Mouse (Mus musculus): ENCODE data around the gene Ifitm6.
"Not testable (repeated sequence)": the region's sequence is repeated elsewhere in the genome, so short reads cannot be mapped to it uniquely, and the experiment has no call there.

The Ifitm6 gene

DNA sequence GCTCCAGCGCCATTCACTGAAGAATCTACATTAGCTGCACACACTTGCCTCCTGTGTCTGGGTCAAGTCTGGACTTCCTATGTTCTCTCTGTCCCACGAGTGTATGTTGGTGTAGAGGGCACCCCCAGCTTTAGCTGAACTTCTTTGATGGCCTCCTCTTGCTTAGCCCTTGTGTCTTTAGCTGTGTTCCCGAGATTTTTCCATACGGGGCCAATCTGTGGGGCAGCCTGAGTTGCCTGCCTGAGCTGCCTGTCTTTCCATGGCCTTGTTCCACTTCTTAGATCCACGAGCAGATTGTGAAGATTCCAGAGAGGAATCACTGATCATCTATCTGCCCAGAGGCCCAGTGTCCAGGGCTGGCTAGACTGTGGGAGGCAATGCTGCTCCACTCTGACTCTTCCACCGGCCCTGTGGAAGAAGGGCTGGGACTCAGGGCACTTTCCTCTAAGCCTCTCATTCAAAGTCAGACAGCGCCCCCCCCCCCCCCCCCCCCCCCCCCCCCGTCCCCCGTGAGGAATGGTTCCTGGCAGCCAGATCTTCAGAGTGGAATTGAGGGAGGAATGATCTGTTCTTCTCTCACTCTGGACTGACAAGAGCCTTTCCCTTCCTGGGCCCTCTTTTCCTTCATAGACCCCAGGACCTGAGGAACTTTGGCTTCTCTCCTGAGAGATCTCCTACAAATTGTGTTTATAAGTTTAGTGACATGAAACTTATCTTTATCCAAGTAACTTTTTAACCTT, 23.3 kb upstream of the Ifitm6 start:
- DNase-seq: no peak

DNA sequence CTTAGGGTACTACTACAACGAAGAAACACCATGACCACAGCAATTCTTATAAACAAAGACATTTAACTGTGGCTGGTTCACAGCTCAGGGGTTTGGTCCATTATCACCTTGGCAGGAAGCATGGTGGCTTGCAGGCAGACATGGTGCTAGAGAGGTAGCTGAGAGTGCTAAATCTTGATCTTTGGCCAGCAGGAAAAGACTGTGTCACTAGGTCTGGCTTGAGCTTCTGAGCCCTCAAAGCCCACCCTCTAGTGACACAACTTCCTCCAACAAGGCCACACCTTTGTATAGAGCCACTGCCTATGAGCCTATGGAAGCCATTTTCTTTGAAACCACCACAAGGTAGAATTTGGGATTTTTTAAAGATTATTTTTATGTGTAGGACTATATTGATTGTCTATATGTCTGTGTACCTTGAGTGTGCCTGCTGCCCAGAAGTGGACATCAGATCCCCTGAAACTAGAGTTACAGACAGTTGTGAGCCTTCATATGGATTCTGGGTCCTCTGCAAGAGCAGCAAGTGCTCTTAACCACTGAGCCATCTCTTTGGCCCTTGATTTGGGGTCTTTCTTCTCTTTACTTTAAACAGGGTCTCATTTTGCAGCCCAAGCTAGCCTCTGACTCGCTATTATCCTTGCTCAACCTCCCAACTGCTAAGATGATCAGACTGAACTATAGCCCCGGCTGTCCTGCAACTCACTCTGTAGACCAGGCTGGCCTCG, 21.8 kb upstream of the Ifitm6 start:
- DNase-seq: no peak

DNA sequence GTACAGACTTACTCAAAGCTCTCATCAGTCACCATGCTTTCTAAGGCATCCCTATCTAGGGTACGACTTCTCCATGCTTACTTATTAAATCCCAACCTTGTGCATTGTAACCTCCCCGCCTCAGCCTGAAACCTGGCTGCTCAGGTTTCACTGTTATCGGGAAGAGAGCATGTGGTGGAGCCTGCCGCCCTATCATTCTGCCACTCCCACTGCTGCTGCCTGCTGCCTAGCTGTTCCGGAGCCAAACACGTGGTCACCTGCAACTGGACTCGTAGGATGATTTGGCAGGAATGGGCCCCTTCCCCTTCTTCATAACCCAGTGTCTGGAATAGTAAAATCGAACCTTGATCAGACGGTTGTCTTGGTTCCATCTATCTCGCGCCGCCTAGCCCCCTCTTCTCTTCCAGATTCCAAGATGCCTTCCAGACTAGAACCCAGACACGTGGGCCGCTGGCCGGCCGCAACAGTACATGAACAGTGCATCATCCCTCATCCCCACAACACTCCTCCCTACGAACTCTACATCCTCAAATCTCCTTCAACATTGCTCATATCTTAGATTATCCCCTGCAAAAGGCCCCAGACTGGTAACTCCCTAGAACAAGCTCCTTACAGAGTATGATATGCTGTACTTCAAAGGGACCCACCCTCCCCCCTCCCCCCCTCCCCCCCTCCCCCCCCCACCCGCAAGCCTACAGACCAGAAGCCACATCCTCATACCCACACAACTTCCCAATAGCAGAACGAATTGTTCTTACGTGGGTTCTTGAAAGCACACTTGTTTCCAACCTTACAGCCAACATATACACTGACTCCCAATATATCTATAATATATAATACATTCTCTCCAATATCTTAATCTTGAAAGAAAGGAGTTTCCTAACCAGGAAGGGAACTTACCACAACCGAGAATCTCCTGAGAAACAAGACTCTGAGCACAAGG, 20.6 kb upstream of the Ifitm6 start:
- DNase-seq: no peak

DNA sequence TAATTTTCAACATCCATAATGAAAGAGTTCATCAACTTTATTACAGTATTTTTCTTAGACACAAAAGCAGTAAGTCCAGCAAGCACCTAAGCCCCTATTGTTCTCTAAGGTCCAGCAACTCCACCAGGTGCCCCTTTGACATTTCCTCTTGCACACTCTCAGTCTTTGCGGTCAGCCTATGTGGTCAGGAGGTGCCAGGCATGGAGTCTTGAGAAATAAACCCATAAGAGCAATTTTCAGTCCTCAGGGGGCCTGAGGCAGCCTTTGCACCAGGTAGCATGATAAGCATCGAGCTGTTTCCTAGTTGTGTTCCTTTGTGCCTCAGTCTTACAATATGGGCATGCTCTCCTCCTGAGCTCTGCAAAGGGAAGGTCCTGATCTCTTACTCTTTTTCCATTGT, 18.9 kb upstream of the Ifitm6 start:
- DNase-seq: not testable (repeated sequence)

DNA sequence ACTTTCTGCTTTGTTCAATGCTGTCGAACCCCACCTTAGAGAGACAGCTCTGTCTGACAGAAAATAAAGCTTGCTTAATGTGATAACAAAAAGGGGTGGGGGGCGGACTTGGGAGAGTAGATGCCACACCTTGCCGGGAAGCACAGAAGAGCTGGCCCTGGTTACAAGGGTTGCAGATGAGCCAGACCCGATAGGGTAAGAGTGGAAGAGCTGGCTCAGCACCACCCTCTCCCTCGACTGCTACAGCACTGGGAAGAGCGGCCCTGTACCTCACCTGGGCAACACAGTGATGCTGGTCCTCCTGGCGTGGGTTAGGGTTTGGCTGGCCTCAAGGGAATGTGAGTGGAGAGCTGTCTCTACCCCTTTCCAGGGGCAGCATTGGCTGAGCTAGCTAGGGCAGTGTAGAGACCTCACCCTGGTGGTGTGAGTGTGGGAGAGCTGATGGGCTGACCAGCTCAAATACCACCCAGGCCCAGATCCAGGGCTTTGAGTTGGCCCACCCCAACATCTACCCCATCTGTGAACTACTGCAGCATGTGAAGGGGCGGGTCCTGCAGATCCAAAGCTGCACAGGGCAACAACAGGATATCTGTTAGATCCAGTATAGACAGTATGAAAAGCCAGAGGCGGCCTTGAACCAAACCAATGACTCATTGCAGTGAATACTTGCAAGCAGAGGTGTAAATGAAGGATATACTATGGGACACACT, 14.9 kb upstream of the Ifitm6 start:
- no peak for DNase-seq

DNA sequence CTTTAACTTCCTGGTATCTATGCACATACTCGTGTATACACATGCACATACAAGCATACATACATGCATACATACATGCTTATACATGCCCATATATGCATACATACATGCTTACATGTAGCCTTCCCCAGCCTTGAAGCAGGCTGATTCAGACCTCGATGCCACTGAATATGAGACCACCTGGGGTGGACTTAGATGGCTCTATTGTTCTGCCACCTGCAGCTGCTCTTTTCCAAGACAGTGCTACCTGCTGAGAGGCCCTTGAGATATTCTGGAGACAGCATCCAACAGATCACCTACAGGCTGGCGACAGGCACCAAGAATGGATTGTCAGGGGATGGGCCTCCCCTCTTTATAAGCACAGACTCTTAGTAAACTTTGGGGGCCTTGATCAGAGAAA, 12.7 kb upstream of the Ifitm6 start:
- DNase-seq: no peak

DNA sequence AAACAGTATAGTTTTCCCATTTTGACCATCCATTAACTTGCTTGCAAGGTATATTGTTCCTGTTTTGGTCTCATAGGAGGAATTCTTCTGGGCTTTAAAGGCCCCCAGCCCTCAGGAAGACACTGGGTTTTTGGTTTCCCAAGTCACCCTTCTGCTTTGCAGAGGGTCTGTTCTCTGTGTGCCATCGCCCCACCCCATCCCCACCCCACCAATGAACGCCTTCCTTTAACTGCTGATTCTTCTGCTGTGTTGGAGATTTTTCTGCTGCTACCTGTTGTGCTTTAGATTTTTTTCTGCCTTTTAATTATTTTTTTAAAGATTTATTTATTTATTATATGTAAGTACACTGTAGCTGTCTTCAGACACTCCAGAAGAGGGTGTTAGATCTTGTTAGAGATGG, 11.1 kb upstream of the Ifitm6 start, which contains the start of gene Gm17387:
Gm17387 (plus strand) TSS at position 301 of the 400 bp plus-strand sequence.
- no peak for DNase-seq

DNA sequence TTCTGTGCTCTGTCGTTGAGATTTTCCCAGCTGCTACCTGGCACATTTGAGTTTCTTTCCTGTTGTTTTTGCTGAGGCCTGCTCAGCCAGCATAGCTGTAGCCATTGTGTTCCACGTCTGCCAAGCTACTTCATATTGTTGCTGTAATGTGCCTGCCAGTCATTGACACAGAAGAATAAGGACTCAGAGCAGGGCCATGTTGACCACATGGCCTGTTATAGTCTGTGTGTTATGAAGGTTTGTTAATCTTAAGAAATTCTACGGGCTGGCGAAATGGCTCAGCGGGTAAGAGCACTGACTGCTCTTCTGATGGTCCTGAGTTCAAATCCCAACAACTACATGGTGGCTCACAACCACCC, 9.0 kb upstream of the Ifitm6 start:
- no peak for DNase-seq

DNA sequence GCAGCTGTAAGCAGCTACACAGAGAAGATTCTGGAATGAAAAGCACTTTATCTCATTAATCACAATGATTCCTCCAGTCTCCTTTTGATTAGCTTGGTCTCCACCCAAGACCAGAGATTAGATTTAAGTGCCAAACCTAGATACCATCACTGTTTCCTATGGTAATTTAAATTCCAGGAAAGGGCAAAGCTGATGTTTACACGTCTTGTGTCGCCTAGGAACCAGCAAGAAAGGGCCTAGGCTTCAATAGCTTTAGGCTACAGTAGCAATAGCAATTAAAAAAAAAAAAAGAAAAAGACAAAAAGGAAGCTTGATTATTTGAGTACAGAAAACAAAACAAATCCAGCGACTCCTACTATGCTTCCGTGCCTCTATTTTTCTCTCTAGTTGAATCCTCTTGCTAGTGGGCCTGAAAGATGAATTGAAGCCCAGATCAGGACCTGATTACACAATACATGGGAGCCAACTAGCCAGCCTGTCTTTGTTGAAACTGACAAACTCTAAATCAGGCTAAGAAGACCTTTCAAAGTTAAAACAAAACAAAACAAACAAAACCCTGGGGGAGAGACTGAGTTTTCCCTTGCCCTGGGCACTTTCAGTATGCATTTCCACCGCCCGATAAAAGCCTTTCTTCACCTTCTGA, 8.5 kb upstream of the Ifitm6 start:
- DNase-seq: no peak

DNA sequence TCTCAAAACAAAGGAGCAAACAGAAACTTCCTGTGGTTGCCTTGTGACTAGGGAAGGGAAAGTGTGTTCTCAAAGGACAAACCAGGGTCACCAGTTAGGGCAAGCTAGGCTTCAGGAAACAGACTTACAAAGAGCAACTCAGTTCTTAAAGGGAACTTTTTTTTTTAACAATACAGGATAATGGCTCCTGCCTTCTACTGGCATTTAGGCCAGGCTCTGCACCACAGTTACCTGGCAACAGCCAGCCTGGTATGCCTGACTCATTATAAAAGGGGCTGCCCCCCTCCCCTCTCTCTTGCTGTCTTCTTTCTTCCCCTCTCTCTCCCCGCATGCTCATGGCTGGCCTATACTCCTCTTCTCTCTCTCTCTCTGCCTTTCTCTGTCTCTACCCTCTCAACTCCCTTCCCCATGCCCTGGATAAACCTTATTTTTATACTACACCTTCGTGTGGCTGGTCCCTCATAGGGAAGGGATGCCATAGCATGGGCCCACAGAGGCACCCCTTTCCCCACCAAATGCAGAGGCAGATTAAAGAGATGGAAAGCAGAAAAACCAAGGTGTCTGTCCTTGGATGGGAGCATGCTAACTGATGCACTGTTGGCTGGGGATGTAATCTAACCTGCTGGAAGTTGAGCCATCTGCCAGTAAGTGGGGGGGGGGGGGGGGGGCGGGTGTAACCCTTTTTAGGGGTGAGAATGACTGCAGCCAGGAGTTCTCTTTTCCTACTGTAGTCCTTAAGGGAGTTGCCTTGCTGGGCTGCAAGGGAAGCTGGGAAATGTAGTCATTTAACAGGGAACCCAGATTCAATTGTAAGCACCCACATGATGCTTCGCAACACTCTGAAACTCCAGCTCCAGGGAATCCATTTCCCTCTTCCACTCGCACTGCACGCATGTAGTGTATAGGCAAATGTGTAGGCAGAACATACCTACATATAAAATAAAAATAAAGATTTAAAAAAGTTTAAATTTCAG, 7.4 kb upstream of the Ifitm6 start:
- no peak for DNase-seq

DNA sequence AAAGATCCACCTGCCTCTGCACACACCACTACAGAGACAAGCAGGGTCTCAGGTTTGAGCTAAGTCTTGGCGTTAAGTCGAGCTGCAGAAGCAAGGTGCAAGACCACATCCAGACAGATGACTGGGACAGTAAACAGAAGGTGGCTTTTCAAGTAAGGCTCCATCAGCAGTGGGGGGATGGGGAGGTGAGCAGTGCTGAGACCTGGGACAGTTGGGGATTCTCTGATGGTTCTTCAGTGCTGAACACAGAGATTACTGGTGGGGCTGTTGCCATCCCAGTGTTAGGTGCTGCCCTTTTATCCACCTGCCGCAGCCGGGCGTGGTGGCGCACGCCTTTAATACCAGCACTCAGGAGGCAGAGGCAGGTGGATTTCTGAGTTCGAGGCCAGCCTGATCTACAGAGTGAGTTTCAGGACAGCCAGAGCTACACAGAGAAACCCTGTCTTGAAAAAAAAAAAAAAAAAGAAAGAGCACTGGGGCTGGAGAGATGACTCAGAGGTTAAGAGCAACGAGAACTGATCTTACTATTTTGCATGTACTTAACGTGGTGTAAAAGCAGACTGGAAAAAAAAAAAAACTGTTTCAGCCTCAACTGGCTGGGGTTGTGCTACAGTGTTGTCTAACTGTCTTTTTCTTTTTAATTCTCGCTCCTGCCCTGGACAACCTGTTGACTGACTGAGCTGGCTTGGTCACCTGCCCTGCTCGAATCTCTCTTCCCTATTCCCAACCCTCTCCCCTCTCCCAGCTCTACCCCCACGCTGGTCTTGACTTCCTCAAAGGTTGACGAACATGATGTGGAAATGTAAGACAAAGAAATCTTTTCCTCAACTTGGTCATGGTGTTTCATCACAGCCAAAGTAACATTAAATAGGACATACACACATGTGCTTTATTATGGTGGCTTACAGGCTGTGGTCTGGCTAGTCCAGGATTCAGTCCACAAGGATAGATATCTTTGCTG, 4.0 kb upstream of the Ifitm6 start:
- no peak for DNase-seq

DNA sequence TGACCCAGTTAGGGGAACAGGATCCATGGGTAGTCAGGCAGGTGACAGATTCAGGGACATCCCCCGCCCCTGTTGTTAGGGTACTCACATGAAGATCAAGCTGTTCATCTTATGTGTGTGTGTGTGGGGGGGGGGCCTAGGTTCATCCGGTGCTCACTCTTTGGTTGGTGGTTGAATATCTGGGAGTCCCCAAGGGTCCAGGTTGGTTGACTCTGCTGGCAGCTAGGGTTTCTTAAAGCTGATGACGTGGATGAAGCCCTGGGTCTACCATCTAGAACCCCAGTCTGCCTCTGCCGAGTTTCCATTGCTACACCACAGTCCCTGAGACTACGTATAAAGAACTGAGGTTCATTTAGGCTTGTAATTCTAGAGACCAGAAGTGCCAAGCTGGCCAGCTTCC, 1.3 kb upstream of the Ifitm6 start:
- DNase-seq: no peak

DNA sequence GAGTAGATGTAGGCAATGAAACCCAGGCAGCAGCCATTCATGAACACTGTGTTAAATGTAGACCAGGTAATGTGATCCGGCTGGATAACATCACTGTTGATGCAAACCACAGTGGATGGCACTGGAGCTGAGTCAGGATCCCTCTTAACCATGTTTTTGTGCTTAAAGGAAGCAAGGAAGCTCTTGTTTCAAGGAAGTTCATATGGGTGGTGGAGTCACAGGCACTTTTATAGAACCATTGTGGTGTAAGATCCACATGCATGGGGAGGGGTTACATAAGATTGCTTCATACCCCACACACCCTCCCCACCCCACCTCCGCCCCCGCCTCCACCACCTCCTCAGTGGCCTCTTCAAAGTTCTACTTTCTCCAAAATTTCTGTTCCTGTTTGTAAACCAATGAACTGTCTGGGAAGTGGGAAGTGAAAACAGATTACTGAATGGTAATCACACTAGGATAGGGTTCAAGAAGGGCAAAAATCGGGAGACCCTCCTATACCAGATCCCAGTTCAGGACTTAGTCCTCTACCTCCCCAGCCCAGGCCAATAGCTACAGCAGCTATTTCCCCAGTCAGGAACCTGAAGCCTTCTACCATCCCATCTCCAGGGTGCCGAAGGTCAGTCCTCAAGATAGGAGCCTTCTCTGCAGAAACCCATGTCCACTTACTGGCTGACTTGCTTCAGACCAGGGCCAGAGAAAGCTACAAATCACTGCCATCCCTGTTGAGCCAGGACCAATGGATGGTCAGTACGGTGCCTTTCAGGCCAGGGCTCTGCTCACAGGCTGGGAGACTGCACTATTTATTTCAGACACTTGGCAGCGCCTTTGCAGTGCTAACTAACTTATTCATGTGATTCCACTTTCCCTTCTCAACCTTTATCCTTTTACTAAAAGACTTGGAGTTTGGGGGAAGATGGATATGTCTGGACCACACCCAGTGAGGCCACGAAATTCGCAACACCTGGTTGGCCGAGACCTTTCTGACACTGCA, 722 bp downstream of the Ifitm6 start:
- no peak for DNase-seq

DNA sequence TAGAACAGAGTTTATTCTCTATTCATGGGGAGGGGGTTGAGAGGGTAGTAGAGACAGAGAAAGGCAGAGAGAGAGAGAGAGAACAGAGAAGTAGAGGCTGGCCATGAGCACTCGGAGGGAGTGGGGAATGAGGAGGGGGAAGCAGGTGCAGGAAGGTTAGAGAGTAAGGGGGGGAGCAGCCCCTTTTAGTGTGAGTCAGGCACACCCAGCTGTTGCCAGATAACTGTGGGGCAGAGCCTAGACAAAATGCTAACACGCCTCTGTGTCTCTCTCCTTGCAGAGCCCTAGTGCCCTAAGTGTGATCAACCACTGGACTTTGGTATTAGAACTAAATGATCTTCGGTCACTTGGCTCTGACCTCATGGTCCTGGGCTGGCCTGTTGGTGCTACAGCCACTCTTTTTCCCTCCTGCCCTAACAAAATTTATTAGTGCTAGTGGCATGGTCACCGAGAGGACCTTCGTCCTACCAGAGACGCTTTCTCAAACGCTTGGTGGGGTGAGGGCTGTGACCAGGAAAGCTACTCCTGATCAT, 6.4 kb downstream of the Ifitm6 start:
- DNase-seq: no peak

DNA sequence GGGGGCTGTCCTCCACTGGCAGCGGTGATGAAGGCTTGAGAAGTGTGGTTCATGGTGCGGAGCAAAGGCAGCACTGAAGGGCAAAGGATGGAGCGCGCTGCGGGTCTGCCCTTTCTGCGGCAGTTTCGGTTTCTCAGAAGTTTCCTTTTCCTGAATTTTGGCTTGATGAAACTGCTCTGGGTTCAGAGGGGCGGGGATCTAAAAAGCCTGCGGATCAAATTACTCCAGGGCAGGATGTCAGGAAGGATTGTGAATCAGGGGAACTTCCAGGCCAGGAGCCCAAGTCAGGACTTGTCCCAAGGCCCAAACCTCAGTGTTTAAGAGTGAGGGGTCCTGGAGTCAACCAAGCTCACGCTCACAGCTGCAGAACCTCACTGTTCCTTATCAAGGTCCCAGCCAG, 7.1 kb downstream of the Ifitm6 start, which contains the start of gene Ifitm3:
Ifitm3 (minus strand) TSS at position 178 of the 400 bp plus-strand sequence.
- DNase-seq: peak; percentile 73 to 76

DNA sequence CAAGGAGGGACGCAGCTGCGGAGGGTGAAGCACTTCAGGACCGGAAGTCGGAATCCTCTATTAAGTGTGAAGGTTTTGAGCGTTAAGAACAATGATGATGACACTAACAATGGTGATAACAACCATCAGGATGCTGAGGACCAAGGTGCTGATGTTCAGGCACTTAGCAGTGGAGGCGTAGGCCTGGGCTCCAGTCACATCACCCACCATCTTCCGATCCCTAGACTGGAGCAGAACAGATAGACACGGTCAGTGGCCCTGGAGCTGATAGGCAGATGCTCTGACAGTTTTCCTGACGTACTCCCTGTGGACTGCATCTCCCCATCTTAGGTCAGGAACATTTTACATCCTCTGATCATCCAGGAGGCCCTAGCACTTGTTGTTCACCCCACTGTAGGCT, 8.1 kb downstream of the Ifitm6 start:
- no peak for DNase-seq

DNA sequence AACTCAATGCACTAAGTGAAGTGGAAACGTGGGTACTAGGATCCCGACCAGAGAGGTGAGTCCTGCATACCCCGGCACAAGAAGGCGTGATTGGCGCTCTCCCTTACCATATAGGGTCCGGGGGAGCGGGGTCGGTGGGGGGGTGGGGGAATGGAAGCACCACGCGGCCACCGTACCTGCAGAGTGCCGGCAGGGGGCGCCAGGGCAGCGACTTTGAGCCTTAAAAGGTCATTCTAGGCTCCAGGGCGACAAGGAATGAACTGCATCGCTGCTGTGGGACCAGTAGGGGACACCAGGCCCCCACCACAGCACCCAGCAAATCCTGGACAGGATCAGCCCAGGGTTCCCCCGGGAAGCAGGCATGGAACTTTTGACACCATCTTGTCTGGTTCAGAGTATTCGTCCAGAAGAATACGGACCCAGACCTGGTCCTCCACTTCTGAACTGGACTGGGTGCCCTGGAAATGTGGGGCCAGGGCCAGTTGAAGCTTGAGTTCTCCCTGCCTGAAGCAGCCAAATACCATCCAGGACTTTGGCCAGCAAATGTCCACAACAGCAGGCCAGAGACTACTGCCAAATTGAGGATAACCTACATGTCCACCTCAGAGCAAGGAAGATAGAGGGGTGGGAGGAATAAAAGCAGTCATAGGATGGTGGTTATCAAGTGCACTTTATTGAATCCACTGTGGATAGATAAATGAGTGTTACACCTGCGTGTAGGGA, 8.6 kb downstream of the Ifitm6 start:
- peak; percentile 85 to 89 for DNase-seq
